Mouse (Mus musculus): ENCODE measurements at regions not wholly inside any gene's neighbourhood (a gene's known extent, or its start where the extent isn't known, plus 50 kb on each side); places are given as distances from the start of the nearest gene placed in this dataset.

GRCm38 (mm10) chr6:55745105-55745858, 64.2 kb upstream of the Neurod6 start:
- TF ChIP-seq CTCF (IDR thresholded peaks at IDR 0.05) (no peak), EP300 (IDR thresholded peaks at IDR 0.05) (no peak)

Measured in lung, postnatal 0 days (tissue).